Mouse (Mus musculus): Measurements from ENCODE around the gene Adra2a. TPM values are rescaled to one million over a fixed set of nuclear protein-coding genes. Genes with fewer than 3 reads are reported as not detected.

Adra2a gene
- polyA plus RNA-seq (2015; fragmentation: Illumina TruSeq; extraction: RNeasy Lipid Tissue Mini Kit (QIAGEN cat#74804); ENCODE audit: low read depth, low replicate concordance), result 6.7 TPM

DNA sequence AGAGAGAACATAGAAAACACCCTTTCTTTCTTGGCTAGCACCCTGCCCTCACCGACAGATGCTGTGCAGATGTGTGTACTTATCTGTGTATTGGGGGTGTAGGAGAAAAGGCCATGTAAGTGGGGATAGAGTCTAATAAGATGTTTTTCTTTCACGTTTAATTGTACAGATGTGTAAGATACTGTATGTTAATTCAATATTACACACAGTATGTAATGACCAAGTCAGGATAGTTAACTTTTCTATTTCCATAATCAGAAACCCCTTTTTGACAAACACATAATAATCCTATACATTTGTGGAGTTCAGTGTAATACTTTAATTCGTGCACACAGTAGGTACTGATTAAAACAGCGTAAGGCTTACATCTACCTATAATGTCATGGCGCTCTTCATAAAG is at the start of gene Adra2a:
Adra2a (plus strand) TSS at position 301 of the 400 bp plus-strand sequence.

Other genes with a start within 250 kb of the Adra2a start
- gene Pdcd4, start 151.9 kb upstream of the Adra2a start, polyA plus RNA-seq (2015; fragmentation: Illumina TruSeq; extraction: RNeasy Lipid Tissue Mini Kit (QIAGEN cat#74804); ENCODE audit: low read depth, low replicate concordance), result 55.5 TPM
- gene Shoc2, start 99.8 kb upstream of the Adra2a start, polyA plus RNA-seq (2015; fragmentation: Illumina TruSeq; extraction: RNeasy Lipid Tissue Mini Kit (QIAGEN cat#74804); ENCODE audit: low read depth, low replicate concordance), result 46.3 TPM
- gene Bbip1, start 99.5 kb upstream of the Adra2a start, polyA plus RNA-seq (2015; fragmentation: Illumina TruSeq; extraction: RNeasy Lipid Tissue Mini Kit (QIAGEN cat#74804); ENCODE audit: low read depth, low replicate concordance), result 148 TPM